Mouse (Mus musculus) limb, embryonic 10.5 days (tissue): Measurements from ENCODE around the gene Cblb. TPM values are rescaled to one million over a fixed set of nuclear protein-coding genes. Genes with fewer than 3 reads are reported as not detected.

Experiments
- DNase-seq: peaks from one replicate; pipeline ENCODE4 v3.0.0-alpha.2; 2017; ENCODE audit warnings: low spot score
- H3K27ac ChIP-seq: fragments of 300-500 bp; sonication (generic); 2 replicates; pipeline ENCODE4 v1.5.1; 2016; ENCODE audit warnings: mild to moderate bottlenecking
- H3K27me3 ChIP-seq: fragments of 300-500 bp; sonication (generic); 2 replicates; pipeline ENCODE4 v1.6.1; 2016; ENCODE audit warnings: low read depth, mild to moderate bottlenecking; ENCODE audit not compliant: poor library complexity, severe bottlenecking
- H3K36me3 ChIP-seq: fragments of 300-500 bp; sonication (generic); 2 replicates; pipeline ENCODE4 v1.6.1; 2016; ENCODE audit warnings: mild to moderate bottlenecking, moderate library complexity
- H3K4me1 ChIP-seq: fragments of 300-500 bp; sonication (generic); 2 replicates; pipeline ENCODE4 v1.6.1; 2016
- H3K4me3 ChIP-seq: fragments of 300-500 bp; sonication (generic); 2 replicates; pipeline ENCODE4 v1.5.1; 2016; ENCODE audit warnings: mild to moderate bottlenecking, moderate library complexity
- H3K9me3 ChIP-seq: fragments of 300-500 bp; sonication (generic); replicated peaks from 2 replicates; pipeline ENCODE4 v1.6.1; 2016; ENCODE audit warnings: mild to moderate bottlenecking
- WGBS: fragments of 180-500 bp; shearing (Covaris S2); methylation state at CpG from one replicate; pipeline ENCODE4 v1.1.7; 2016; 5-methylcytosine and 5-hydroxymethylcytosine counted together
- polyA plus RNA-seq: library from polyadenylated mRNA; unstranded; fragments of >200 nt; fragmentation: Nextera tagmentation; extraction: Ambion mirVana; gene quantifications from 2 replicates; pipeline ENCODE4 v1.2.1, GENCODE M21; 2016

Gene Cblb
- 31.6 and 34.6 TPM in 2 replicates for polyA plus RNA-seq

GRCm38 (mm10) chr16:52031091-52031689 is at the start of gene Cblb:
TSS of gene Cblb (plus strand) at chr16:52031225.
- H3K4me1 ChIP-seq, result peaks cover 39% of the 10 kb centered on the region
- no peaks in the 10 kb centered on the region for H3K27me3 ChIP-seq
- H3K9me3 ChIP-seq, result no peaks in the 10 kb centered on the region
- WGBS, result 0% methylated on average over 38 of the region's 38 CpGs
- peak within 1 kb of the TSS; percentile 99 for H3K27ac ChIP-seq
- H3K36me3 ChIP-seq, result peaks cover 25% of the 10 kb centered on the region
- peak; percentile 93 for DNase-seq
- H3K4me3 ChIP-seq, result peak within 1 kb of the TSS; percentile 97

GRCm38 (mm10) chr16:51985436-51985835 is 45.6 kb upstream of the Cblb start:
- H3K9me3 ChIP-seq, result no peaks in the 10 kb centered on the region
- no peak for DNase-seq
- H3K36me3 ChIP-seq, result no peaks in the 10 kb centered on the region
- H3K4me3 ChIP-seq, result no peak overlapping the region
- H3K27me3 ChIP-seq, result no peaks in the 10 kb centered on the region
- H3K27ac ChIP-seq, result no peak overlapping the region
- WGBS, result 84% methylated on average over 8 of the region's 8 CpGs
- peaks cover 24% of the 10 kb centered on the region for H3K4me1 ChIP-seq

- Histone ChIP-seq H3K27ac (no peak overlapping the region), H3K4me3 (no peak overlapping the region), H3K27me3 (no peaks in the 10 kb centered on the region), H3K4me1 (peaks cover 25% of the 10 kb centered on the region), H3K36me3 (no peaks in the 10 kb centered on the region), H3K9me3 (no peaks in the 10 kb centered on the region)
- WGBS, result 82% methylated on average over 3 of the region's 3 CpGs
- DNase-seq, result no peak
These were observed 44.8 kb upstream of the Cblb start for GRCm38 (mm10) chr16:51986207-51986606.

- no peak for DNase-seq
- WGBS, result 72% methylated on average over 4 of the region's 4 CpGs
- no peaks in the 10 kb centered on the region for H3K27me3 ChIP-seq
- no peaks in the 10 kb centered on the region for H3K9me3 ChIP-seq
- H3K4me1 ChIP-seq, result peaks cover 25% of the 10 kb centered on the region
- H3K4me3 ChIP-seq, result no peak overlapping the region
- H3K27ac ChIP-seq, result no peak overlapping the region
- no peaks in the 10 kb centered on the region for H3K36me3 ChIP-seq
These were observed 43.9 kb upstream of the Cblb start for GRCm38 (mm10) chr16:51987085-51987620.

DNA sequence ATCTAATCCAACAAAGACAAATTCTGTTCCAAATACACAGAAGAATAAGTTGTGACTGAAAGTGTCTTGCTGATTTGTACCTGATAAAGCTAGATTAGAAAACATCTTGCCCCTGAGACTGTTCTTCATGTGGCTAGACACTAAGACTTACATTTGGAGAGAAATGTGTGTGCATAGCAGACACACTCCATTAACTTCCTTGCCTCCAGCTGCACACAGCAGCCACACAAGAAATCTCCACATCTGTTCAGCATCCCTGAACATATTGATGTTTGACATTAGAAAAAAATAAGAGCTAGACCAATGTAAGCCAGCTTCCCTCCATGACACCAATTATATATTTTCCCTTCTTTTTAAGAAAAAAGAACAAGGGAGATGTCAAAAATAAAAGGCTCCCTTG is 43.0 kb upstream of the Cblb start:
- Histone ChIP-seq H3K4me1 (peaks cover 25% of the 10 kb centered on the region), H3K27ac (peak overlapping the region; percentile 58; the same call in 1 of the 2 replicates), H3K4me3 (no peak overlapping the region), H3K36me3 (no peaks in the 10 kb centered on the region), H3K27me3 (no peaks in the 10 kb centered on the region), H3K9me3 (no peaks in the 10 kb centered on the region)
- DNase-seq, result no peak

DNA sequence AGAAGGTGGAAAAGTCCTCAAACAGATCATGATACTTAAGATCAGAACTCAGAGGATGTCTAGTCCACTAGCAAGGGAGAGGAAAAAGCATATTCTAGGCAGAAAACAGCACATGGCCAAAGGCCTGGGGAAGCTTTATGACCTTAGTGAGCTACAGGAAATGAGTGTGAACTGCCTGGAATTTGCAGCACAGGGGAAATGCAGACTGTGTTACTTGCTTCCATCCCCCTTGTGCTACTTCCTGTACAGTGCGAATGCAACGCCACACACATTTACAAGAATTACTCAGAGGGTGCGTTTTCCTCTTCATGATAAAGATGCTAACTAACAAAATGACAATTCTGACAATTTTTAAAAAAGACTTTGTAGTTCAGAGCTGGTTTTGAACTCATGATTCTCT is 41.8 kb upstream of the Cblb start:
- Histone ChIP-seq H3K36me3 (no peaks in the 10 kb centered on the region), H3K27ac (peak overlapping the region; percentile 58), H3K4me1 (peaks cover 25% of the 10 kb centered on the region), H3K4me3 (no peak overlapping the region), H3K27me3 (no peaks in the 10 kb centered on the region), H3K9me3 (no peaks in the 10 kb centered on the region)
- 70% methylated on average over 3 of the region's 3 CpGs for WGBS
- DNase-seq, result peak; percentile 35

DNA sequence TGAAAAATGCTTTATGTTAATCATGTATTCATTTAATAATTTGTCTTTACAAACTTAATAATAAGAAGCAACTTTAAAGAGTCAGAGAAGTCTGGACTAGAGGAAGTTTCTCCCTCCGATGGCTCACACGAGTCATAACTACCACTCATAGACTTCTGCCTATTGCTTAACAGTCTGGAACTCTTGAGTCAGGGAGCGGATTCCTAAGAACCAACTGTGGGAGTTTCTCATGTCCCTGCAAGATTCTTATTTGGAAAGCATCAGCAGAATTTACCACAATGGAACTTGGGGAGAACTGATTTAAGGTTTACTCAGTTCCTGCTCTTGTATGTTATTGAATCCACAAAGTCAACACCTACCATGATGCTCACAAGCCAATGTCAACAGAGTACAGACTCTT is 31.0 kb upstream of the Cblb start:
- Histone ChIP-seq H3K27ac (no peak overlapping the region), H3K4me1 (no peaks in the 10 kb centered on the region), H3K9me3 (no peaks in the 10 kb centered on the region), H3K27me3 (no peaks in the 10 kb centered on the region), H3K36me3 (no peaks in the 10 kb centered on the region), H3K4me3 (no peak overlapping the region)
- no peak for DNase-seq
- 96% methylated on average over 3 of the region's 3 CpGs for WGBS

DNA sequence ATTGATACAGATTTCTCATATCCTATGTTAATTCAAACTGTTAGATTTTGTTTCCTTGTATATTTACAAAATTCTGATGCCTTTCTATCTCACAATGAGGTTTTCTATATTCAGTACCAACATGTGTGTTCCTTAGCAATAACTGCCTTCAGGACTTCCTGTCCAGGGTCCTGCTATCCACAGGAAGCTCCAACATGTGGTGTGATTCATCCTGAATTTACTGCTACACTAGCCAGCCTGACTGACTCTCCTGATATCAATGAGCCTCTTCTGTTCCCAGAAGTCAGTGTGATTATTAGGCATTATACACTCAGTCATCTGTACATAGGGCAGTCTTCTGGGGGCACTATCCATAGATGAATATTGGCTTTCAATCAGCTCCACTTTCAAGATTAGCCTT is 30.2 kb upstream of the Cblb start:
- DNase-seq, result no peak
- no peak overlapping the region for H3K4me3 ChIP-seq

GRCm38 (mm10) chr16:52007006-52007405 is 24.0 kb upstream of the Cblb start:
- H3K4me3 ChIP-seq, result no peak overlapping the region
- no peak for DNase-seq
- 0 out of 2 replicates have a peak, but pooled peaks cover 4% of the 10 kb centered on the region for H3K4me1 ChIP-seq
- H3K36me3 ChIP-seq, result no peaks in the 10 kb centered on the region
- 85% methylated on average over 3 of the region's 3 CpGs for WGBS
- H3K27me3 ChIP-seq, result no peaks in the 10 kb centered on the region
- H3K9me3 ChIP-seq, result no peaks in the 10 kb centered on the region
- no peak overlapping the region for H3K27ac ChIP-seq

More for the DNA sequence above, 30.2 kb upstream of the Cblb start:
- Histone ChIP-seq H3K9me3 (no peaks in the 10 kb centered on the region), H3K4me1 (no peaks in the 10 kb centered on the region), H3K27ac (no peak overlapping the region), H3K36me3 (no peaks in the 10 kb centered on the region), H3K27me3 (no peaks in the 10 kb centered on the region)

DNA sequence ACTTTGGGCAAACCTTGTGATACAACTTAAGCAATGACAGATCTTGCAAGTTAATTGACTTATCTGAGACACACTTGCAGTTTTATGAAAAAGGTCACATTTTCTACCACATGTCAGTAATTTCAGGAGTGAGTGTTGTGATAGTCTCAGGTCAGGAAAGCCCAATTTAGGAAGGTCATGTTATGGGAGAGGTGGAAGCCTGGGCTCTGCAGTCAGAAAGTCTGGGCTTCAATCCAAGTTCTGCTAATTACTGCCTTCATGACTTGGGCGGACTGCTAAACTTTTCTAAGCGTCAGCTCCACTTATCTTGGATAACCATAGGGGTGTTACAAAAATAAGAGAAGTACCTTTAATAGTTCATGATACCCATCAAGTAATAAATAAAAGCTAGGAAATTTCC is 22.6 kb upstream of the Cblb start:
- H3K4me1 ChIP-seq, result 0 out of 2 replicates have a peak, but pooled peaks cover 4% of the 10 kb centered on the region
- H3K4me3 ChIP-seq, result no peak overlapping the region
- H3K27me3 ChIP-seq, result no peaks in the 10 kb centered on the region
- 66% methylated on average over 2 of the region's 2 CpGs for WGBS
- no peak for DNase-seq
- no peaks in the 10 kb centered on the region for H3K36me3 ChIP-seq
- H3K27ac ChIP-seq, result no peak overlapping the region
- no peaks in the 10 kb centered on the region for H3K9me3 ChIP-seq

DNA sequence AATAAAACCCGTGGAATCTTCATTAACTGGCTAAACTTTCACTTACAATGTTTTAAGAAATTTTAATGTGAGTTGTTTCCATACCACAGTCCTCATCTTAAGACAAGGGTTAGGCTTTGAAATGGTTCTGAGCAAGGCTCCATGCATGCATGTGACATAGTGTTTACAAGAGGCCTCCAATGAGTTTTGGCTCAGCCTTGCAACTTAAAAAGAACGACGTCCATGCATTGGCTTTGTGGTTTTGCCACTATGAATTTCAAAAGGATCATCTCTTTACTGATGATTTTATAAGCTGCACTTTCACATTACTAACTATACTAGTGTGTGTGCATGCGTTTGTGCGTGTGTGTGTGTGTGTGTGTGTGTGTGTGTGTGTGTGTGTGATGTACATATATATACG is 21.6 kb upstream of the Cblb start:
- H3K4me3 ChIP-seq, result no peak overlapping the region
- H3K4me1 ChIP-seq, result 0 out of 2 replicates have a peak, but pooled peaks cover 4% of the 10 kb centered on the region
- no peak for DNase-seq
- H3K27ac ChIP-seq, result no peak overlapping the region
- no peaks in the 10 kb centered on the region for H3K27me3 ChIP-seq
- 91% methylated on average over 6 of the region's 6 CpGs for WGBS
- no peaks in the 10 kb centered on the region for H3K9me3 ChIP-seq
- no peaks in the 10 kb centered on the region for H3K36me3 ChIP-seq

- H3K27ac ChIP-seq, result no peak overlapping the region
- DNase-seq, result no peak
- no peaks in the 10 kb centered on the region for H3K27me3 ChIP-seq
- 0 out of 2 replicates have a peak, but pooled peaks cover 4% of the 10 kb centered on the region for H3K4me1 ChIP-seq
- H3K9me3 ChIP-seq, result no peaks in the 10 kb centered on the region
- H3K36me3 ChIP-seq, result no peaks in the 10 kb centered on the region
- 80% methylated on average over 3 of the region's 3 CpGs for WGBS
- H3K4me3 ChIP-seq, result no peak overlapping the region
These were observed 18.0 kb upstream of the Cblb start for GRCm38 (mm10) chr16:52012984-52013383.

- Histone ChIP-seq H3K27me3 (no peaks in the 10 kb centered on the region), H3K4me1 (no peaks in the 10 kb centered on the region), H3K4me3 (no peak overlapping the region), H3K27ac (no peak overlapping the region), H3K36me3 (no peaks in the 10 kb centered on the region), H3K9me3 (no peaks in the 10 kb centered on the region)
- DNase-seq, result no peak
- WGBS, result 82% methylated on average over 2 of the region's 2 CpGs
These were observed 17.2 kb upstream of the Cblb start for GRCm38 (mm10) chr16:52013812-52014211.

DNA sequence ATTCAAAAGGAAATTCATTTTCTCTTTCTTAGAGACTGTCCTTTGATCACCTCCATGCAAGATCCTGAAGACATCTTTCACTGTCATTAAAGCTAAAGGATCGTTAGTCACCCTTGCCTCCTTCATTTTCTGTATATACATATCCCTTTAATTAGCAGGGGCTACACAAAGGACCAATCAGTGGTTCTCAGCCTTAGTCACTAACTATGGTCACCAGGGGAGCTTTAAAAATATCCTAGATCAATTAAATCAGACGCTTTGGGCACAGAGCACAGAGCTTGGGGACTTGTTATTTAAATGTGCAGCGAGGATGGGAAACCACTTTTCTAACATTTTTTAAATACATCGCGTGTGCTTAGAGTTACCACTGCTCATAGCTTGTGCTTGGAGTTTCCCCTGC is 7.6 kb upstream of the Cblb start:
- Histone ChIP-seq H3K27me3 (no peaks in the 10 kb centered on the region), H3K36me3 (no peaks in the 10 kb centered on the region), H3K9me3 (no peaks in the 10 kb centered on the region), H3K4me1 (no peaks in the 10 kb centered on the region), H3K4me3 (no peak overlapping the region), H3K27ac (no peak overlapping the region)
- no peak for DNase-seq
- 81% methylated on average over 5 of the region's 5 CpGs for WGBS
